Mouse (Mus musculus) adrenal gland (tissue): Measurements from ENCODE around the gene Ufd1.

ENCODE experiments used
- intact Hi-C: fragments of 180-260 bp; cut with DNase I; formaldehyde crosslinking; loops from one replicate; pipeline ENCODE4 v1.15.1; 2025

Ufd1 gene

DNA sequence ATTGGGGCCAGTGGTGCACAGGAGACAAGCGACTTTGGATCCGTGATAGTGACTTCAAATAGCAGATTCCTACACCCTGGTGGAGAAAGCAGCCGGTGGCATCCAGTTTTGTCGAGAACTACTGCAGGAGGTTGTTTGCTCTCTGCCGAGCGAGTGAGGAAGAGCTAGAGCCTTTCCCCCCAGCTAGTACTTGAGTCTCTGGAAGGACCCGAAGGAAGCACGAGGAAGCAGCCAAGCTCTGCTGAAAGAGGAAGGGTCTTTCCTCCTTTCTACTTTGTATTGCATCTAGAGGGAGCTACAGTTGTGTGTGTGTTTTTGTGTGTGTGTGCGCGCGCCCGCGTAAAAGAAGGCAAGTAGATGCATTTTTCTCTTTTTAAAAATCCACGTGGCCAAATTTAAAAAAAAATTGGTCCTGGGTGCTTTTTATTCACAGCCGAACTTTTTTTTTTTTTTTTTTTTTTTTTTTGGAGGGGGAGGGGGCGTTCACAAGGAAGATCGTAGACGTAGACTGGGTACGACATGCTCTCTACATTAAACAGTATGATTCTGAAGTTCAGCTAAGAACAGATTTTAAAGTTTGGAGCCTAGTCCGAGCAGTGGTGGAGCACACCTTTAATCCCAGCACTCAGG is 66.6 kb downstream of the Ufd1 start:
- intact Hi-C loops, result no loop called here

DNA sequence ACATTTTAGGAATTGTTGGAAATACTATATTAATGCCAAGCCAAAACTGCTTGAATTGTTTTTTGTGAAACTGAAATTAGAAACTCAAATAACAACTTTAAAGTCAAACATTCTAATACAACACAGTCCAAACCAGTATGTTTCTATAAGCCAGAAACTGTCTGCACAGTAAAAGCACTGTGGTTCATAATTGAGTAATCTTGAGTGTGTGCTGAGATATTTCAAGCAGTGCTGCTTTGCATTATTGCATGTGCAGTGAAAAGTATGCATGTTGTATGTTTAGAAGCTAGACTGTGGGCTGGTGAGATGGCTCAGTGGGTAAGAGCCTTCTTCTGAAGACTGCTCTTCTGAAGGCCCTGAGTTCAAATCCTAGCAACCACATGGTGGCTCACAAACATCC is 72.5 kb downstream of the Ufd1 start:
- intact Hi-C loops, result no loop called here
